21 mouse cellular contexts compared by ENCODE assay signal in the genomic region with DNA sequence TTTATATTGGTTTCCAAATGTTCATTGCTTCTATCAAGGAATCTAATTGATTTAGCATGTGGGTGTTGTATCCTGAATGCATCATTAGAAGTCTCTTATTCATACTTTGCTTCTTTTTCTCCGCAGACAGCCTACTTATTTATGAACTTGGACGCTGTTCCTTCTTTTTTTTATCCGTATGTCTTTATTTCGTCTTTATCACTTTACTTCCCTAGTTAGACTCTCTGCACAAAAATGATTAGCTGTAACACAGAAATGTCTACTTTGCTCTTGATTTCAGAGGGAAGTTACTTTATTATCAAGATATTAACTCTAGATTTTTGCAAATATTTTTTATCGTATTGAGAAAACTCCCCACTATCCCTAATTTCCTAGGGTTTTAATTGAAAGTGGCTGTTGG.
DNase-seq lines count a peak whose midpoint lies in the region; TF ChIP-seq lines count a peak whose summit lies in the region.
"Had no signal": no experiment of that assay in that cellular context is flagged by ENCODE, and none has a peak within 500 bp of the region (broad histone marks: within the 10 kb centered on the region; RNA-seq: fewer than 3 reads in every experiment).

No protein-coding gene starts in this region.

- TF ChIP-seq RAD21 in MEL (IDR thresholded peaks at IDR 0.05; ENCODE audit: low read depth, low read length) = no peak

- H3K27me3 ChIP-seq in MEL (ENCODE audit: control insufficient read depth in 1 of 2, insufficient read depth in 2 of 2, low read length in 2 of 2) = no peaks in the 10 kb centered on the region
- no peaks in the 10 kb centered on the region for H3K27me3 ChIP-seq in kidney, adult 2 months (replicated peaks; ENCODE audit: control insufficient read depth, insufficient read depth, low read length)
- H3K27me3 ChIP-seq: CH12.LX, Patski had no signal

- no peak overlapping the region for H3K4me3 ChIP-seq in MEL (ENCODE audit: control insufficient read depth in 1 of 2, insufficient read depth in 1 of 2, low read depth in 2 of 2, low read length in 2 of 2)
- H3K4me3 ChIP-seq in kidney, adult 2 months (ENCODE audit: insufficient read depth, low read depth, low read length) = no peak overlapping the region

- no peak for TF ChIP-seq CTCF in MEL (IDR thresholded peaks at IDR 0.05 in 2 of 3, conservative IDR thresholded peaks at IDR 0.05 in 1 of 3; ENCODE audit: control insufficient read depth in 1 of 3, insufficient read depth in 1 of 3, low read depth in 2 of 3, low read length in 3 of 3, poor library complexity in 1 of 3, severe bottlenecking in 1 of 3)
- TF ChIP-seq CTCF in kidney, adult 2 months (conservative IDR thresholded peaks at IDR 0.05; ENCODE audit: insufficient read depth, insufficient read length, low read depth, low read length) = no peak

- H3K79me2 ChIP-seq in MEL (ENCODE audit: control insufficient read depth, insufficient read depth, low read length, poor library complexity) = no peaks in the 10 kb centered on the region

- TF ChIP-seq EP300 in MEL (IDR thresholded peaks at IDR 0.05; ENCODE audit: low read depth in 1 of 2, low read length in 2 of 2) = peak; percentile 82 to 89

- H3K27ac ChIP-seq in MEL (ENCODE audit: control insufficient read depth, low read depth, low read length) = no peak overlapping the region
- H3K27ac ChIP-seq in kidney, adult 2 months (ENCODE audit: insufficient read depth, low read depth, low read length) = no peak overlapping the region

- WGBS in kidney, adult 2 months = 92% methylated on average over 5 of the region's 5 CpGs

- H3K36me3 ChIP-seq in MEL (ENCODE audit: control insufficient read depth in 1 of 2, insufficient read depth in 2 of 2, low read length in 2 of 2) = peaks cover 0 to 12% of the 10 kb centered on the region in 2 experiments; a peak in 2 of 4 replicates
- no peaks in the 10 kb centered on the region for H3K36me3 ChIP-seq in kidney, adult 2 months (ENCODE audit: control insufficient read depth, insufficient read depth, low read length)

- intact Hi-C loops in heart, postnatal 14 days (cut with DNase I) = no loop called here

- no peak overlapping the region for H3K9ac ChIP-seq in MEL (ENCODE audit: control insufficient read depth, low read depth, low read length, poor library complexity, severe bottlenecking)

- H3K4me1 ChIP-seq in MEL (ENCODE audit: control insufficient read depth in 1 of 2, insufficient read depth in 2 of 2, low read length in 2 of 2) = peaks cover 3 to 8% of the 10 kb centered on the region in 2 experiments; a peak in 3 of 4 replicates
- no peaks in the 10 kb centered on the region for H3K4me1 ChIP-seq in kidney, adult 2 months (ENCODE audit: control insufficient read depth, insufficient read depth, low read length)

- peak; percentile 1 for DNase-seq in heart, adult 11 months
- no peak for DNase-seq in heart, postnatal 14 days
- peak; percentile 51 for DNase-seq in MEL (ENCODE audit: low read depth, low spot score)
- DNase-seq in MEL-GATA-1-ER (ENCODE audit: extremely low read depth, low read depth) = peak; percentile 18
- no peak for DNase-seq in kidney, adult 2 months
- DNase-seq in left cerebral cortex, adult 11 months (ENCODE audit: low spot score) = no peak
- DNase-seq: adrenal gland, adult 2 months; adrenal gland, adult 8-10 months; adrenal gland, postnatal 10 days; adrenal gland, postnatal 14 days; adrenal gland, postnatal 25 days; adrenal gland, postnatal 36 days; B cell, adult 2 months; cerebellum, adult 11 months; cerebellum, adult 11-12 months; cerebellum, adult 18-20 months; cerebellum, adult 2 months; cerebellum, adult 8-10 months had no signal

- no peak for TF ChIP-seq POLR2A in MEL (IDR thresholded peaks at IDR 0.05; ENCODE audit: control insufficient read depth in 1 of 2, insufficient read depth in 1 of 2, low read depth in 1 of 2, low read length in 2 of 2, poor library complexity in 1 of 2)
- TF ChIP-seq POLR2A in kidney, adult 2 months (IDR thresholded peaks at IDR 0.05; ENCODE audit: low read depth, low read length) = no peak

- H3K9me3 ChIP-seq in MEL (replicated peaks; ENCODE audit: insufficient read depth, low read length) = no peaks in the 10 kb centered on the region
- H3K9me3 ChIP-seq: G1E had no signal

TF ChIP-seq in MEL, 35 proteins besides CTCF, POLR2A, EP300 and RAD21:
- TF ChIP-seq ZNF384 (IDR thresholded peaks at IDR 0.05; ENCODE audit: low read depth, low read length) = peak; percentile 82
- peak; percentile 80; the same call in 1 of the 2 replicates for TF ChIP-seq TCF12 (IDR thresholded peaks at IDR 0.05; ENCODE audit: low read depth, low read length)
- peak; percentile 57; the same call in 1 of the 2 replicates for TF ChIP-seq RCOR1 (IDR thresholded peaks at IDR 0.05; ENCODE audit: low read depth, low read length)
- TF ChIP-seq TAL1 (IDR thresholded peaks at IDR 0.05; ENCODE audit: low read length) = peak; percentile 20; the same call in 1 of the 2 replicates
- no peak for TF ChIP-seq GABPA (IDR thresholded peaks at IDR 0.05; ENCODE audit: low read depth, low read length)
- no peak for TF ChIP-seq MAZ (IDR thresholded peaks at IDR 0.05; ENCODE audit: low read depth, low read length)
- TF ChIP-seq POLR2AphosphoS5 (IDR thresholded peaks at IDR 0.05; ENCODE audit: borderline replicate concordance, low read depth, low read length) = no peak
- no peak for TF ChIP-seq SMC3 (IDR thresholded peaks at IDR 0.05; ENCODE audit: low read depth, low read length)
- TF ChIP-seq HCFC1 (IDR thresholded peaks at IDR 0.05; ENCODE audit: low read depth, low read length) = no peak
- TF ChIP-seq GATA1 (IDR thresholded peaks at IDR 0.05; ENCODE audit: low read depth, low read length) = peak; percentile 79
- TF ChIP-seq BHLHE40 (IDR thresholded peaks at IDR 0.05; ENCODE audit: borderline replicate concordance, low read depth, low read length) = no peak
- no peak for TF ChIP-seq USF2 (IDR thresholded peaks at IDR 0.05; ENCODE audit: borderline replicate concordance in 1 of 2, insufficient read depth in 1 of 2, low read depth in 1 of 2, low read length in 2 of 2)
- peak; percentile 28; the same call in 1 of the 2 replicates for TF ChIP-seq SIN3A (IDR thresholded peaks at IDR 0.05; ENCODE audit: low read length)

Comparison
In these comparisons a context has a peak if more than half of its experiments do, and no peak if none do; other contexts are left out.
1. DNase-seq: peak in heart, adult 11 months (single experiment), MEL (single experiment) and MEL-GATA-1-ER (single experiment); none in heart, postnatal 14 days (0 of 2), kidney, adult 2 months (single experiment) and left cerebral cortex, adult 11 months (single experiment).